Mouse (Mus musculus) erythroblast, embryonic 14.5 days (primary cell): ENCODE results near the gene Fmod. TPM values are rescaled to one million over a fixed set of nuclear protein-coding genes. Genes with fewer than 3 reads are reported as not detected.

Source experiments
- H3K27me3 ChIP-seq: 2 replicates; pipeline ENCODE4 v1.6.1; 2012; ENCODE audit warnings: inconsistent platforms; ENCODE audit not compliant: control insufficient read depth
- H3K36me3 ChIP-seq: 2 replicates; pipeline ENCODE4 v1.6.1; 2012; ENCODE audit warnings: mild to moderate bottlenecking, inconsistent platforms; ENCODE audit not compliant: control insufficient read depth
- H3K4me1 ChIP-seq: 2 replicates; pipeline ENCODE4 v1.6.1; 2012; ENCODE audit warnings: inconsistent platforms; ENCODE audit not compliant: control insufficient read depth
- H3K4me3 ChIP-seq: replicated peaks from 2 replicates; pipeline ENCODE3; 2012; ENCODE audit warnings: moderate library complexity, mild to moderate bottlenecking, inconsistent platforms
- H3K9me3 ChIP-seq: 2 replicates; pipeline ENCODE4 v1.6.1; 2012; ENCODE audit warnings: low read length, inconsistent platforms, mixed read lengths; ENCODE audit not compliant: control insufficient read depth
- GATA1 ChIP-seq: IDR thresholded peaks from 2 replicates; pipeline ENCODE4 v1.6.1; 2012; ENCODE audit warnings: low read length, inconsistent platforms, mixed read lengths
- TAL1 ChIP-seq: IDR thresholded peaks from 3 replicates; pipeline ENCODE4 v1.6.1; 2012; ENCODE audit warnings: low read length, inconsistent platforms, mixed read lengths
- polyA plus RNA-seq: library from polyadenylated mRNA; stranded (reverse); fragments of >175 nt; gene quantifications from 2 replicates; pipeline ENCODE4 v1.2.3, GENCODE M21; 2012

The Fmod gene
- polyA plus RNA-seq, 1 experiment: not detected

- Histone ChIP-seq H3K9me3 (no peaks in the 10 kb centered on the region), H3K4me3 (no peak overlapping the region), H3K36me3 (no peaks in the 10 kb centered on the region), H3K4me1 (peaks cover 29% of the 10 kb centered on the region), H3K27me3 (peaks cover 36% of the 10 kb centered on the region)
- no peak for TF ChIP-seq TAL1
Observed at GRCm38 (mm10) chr1:134049542-134049941, 12.5 kb downstream of the Fmod start.

- Histone ChIP-seq H3K9me3 (no peaks in the 10 kb centered on the region), H3K27me3 (peaks cover 57% of the 10 kb centered on the region), H3K4me1 (peaks cover 57% of the 10 kb centered on the region), H3K36me3 (no peaks in the 10 kb centered on the region), H3K4me3 (no peak overlapping the region)
- no peak for TF ChIP-seq TAL1
Observed at GRCm38 (mm10) chr1:134053207-134053606, 16.2 kb downstream of the Fmod start.

GRCm38 (mm10) chr1:134055058-134055457 lies 18.0 kb downstream of the Fmod start:
- no peak overlapping the region for H3K4me3 ChIP-seq
- H3K9me3 ChIP-seq: no peaks in the 10 kb centered on the region
- no peaks in the 10 kb centered on the region for H3K36me3 ChIP-seq
- peaks cover 68% of the 10 kb centered on the region for H3K4me1 ChIP-seq
- peaks cover 65% of the 10 kb centered on the region for H3K27me3 ChIP-seq
- TF ChIP-seq TAL1: no peak
- TF ChIP-seq GATA1: no peak

DNA sequence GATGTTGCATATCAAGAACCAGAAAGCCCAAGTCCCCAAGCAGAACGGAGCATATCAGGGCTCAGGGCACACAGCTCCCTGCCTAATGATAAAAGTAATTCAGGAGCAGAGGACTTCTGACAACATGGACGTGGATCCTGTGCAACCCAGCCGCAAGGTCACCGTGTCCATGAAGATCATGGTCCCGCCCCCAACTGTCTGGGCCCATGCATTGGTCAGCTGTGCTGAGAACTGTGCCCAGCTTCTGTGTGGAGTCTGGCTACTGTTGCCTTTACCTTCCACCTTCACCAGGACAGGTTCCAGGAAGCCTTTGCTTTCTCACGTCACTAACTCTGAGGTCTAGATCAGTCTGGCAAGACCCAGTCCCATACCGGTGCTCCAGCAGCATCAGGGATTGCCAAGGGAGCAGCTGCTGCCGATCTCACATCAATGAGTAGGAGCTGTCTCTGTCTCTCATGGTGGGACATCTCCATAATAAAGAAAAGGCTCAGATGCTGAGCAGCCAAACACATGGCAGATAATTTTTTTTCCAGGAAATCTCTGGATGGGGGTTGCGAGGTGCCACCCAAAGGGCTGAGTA lies 18.7 kb downstream of the Fmod start:
- H3K4me3 ChIP-seq: no peak overlapping the region
- no peaks in the 10 kb centered on the region for H3K9me3 ChIP-seq
- H3K36me3 ChIP-seq: no peaks in the 10 kb centered on the region
- peaks cover 75% of the 10 kb centered on the region for H3K4me1 ChIP-seq
- no peak for TF ChIP-seq TAL1
- H3K27me3 ChIP-seq: peaks cover 64% of the 10 kb centered on the region

DNA sequence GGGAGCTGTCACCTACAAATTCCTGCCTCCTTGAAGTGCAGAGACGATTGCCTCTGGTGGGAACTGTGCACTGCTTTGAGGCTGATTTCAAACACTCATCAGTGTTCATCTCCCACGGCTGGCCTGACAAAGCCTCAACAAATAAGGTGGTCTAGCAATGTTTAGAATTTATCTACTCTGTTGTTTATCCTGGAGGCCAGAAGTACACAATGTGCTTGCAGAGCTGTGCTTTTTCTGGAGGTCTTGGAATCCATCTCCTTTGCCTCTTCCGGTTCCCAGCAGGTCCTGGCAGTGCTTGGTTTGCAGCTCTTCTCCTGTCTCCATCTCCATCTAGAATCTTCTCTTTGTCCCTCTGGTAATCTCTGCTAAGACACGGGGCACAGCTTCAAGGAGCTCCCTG lies 19.2 kb downstream of the Fmod start:
- H3K4me3 ChIP-seq: no peak overlapping the region

GRCm38 (mm10) chr1:134057736-134058135 lies 20.7 kb downstream of the Fmod start:
- no peak overlapping the region for H3K4me3 ChIP-seq
- H3K9me3 ChIP-seq: peaks cover under 1% of the 10 kb centered on the region; the same call in 1 of the 2 replicates
- no peaks in the 10 kb centered on the region for H3K36me3 ChIP-seq
- H3K27me3 ChIP-seq: peaks cover 75% of the 10 kb centered on the region
- no peak for TF ChIP-seq GATA1
- TF ChIP-seq TAL1: no peak
- H3K4me1 ChIP-seq: peaks cover 93% of the 10 kb centered on the region

More for the DNA sequence above, 19.2 kb downstream of the Fmod start:
- no peaks in the 10 kb centered on the region for H3K36me3 ChIP-seq
- no peaks in the 10 kb centered on the region for H3K9me3 ChIP-seq
- TF ChIP-seq GATA1 (no peak), TAL1 (no peak)
- peaks cover 80% of the 10 kb centered on the region for H3K4me1 ChIP-seq
- H3K27me3 ChIP-seq: peaks cover 64% of the 10 kb centered on the region

DNA sequence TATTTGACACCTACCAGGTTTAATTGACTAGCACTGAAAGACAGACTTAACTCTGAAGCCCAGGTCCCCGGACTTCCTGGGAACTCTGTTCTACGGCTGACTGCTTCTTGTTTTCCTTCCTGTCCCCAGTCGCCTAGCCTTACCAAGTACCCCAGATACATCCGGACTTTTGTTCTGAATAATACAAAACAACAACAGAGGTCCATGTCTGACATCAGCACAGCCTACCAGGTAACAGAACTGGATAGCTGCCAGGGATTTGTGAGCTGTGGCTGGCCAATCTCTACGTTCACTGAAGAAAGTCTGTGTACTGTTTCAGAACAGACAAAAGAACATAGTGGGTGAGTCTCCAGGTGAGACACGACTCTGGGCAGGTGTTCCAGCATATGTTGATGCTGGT lies 21.8 kb downstream of the Fmod start:
- Histone ChIP-seq H3K9me3 (peaks cover 5% of the 10 kb centered on the region; the same call in 1 of the 2 replicates), H3K27me3 (peaks cover 86% of the 10 kb centered on the region), H3K36me3 (no peaks in the 10 kb centered on the region), H3K4me1 (peaks cover 95% of the 10 kb centered on the region), H3K4me3 (no peak overlapping the region)
- TF ChIP-seq GATA1 (no peak), TAL1 (no peak)

GRCm38 (mm10) chr1:134059739-134060695 lies 23.0 kb downstream of the Fmod start:
- Histone ChIP-seq H3K36me3 (no peaks in the 10 kb centered on the region), H3K4me1 (peaks cover 91% of the 10 kb centered on the region), H3K4me3 (peak overlapping the region; percentile 68), H3K27me3 (peaks cover 91% of the 10 kb centered on the region), H3K9me3 (peaks cover 8% of the 10 kb centered on the region; the same call in 1 of the 2 replicates)
- TF ChIP-seq TAL1 (no peak), GATA1 (no peak)

GRCm38 (mm10) chr1:134060849-134061569 lies 24.0 kb downstream of the Fmod start:
- Histone ChIP-seq H3K4me3 (peak overlapping the region; percentile 68), H3K4me1 (peaks cover 87% of the 10 kb centered on the region), H3K36me3 (no peaks in the 10 kb centered on the region), H3K9me3 (peaks cover 8% of the 10 kb centered on the region; the same call in 1 of the 2 replicates), H3K27me3 (peaks cover 92% of the 10 kb centered on the region)
- no peak for TF ChIP-seq TAL1
- no peak for TF ChIP-seq GATA1
